Mouse (Mus musculus): ENCODE measurements at regions not wholly inside any gene's neighbourhood (a gene's known extent, or its start where the extent isn't known, plus 50 kb on each side); places are given as distances from the start of the nearest gene placed in this dataset.

GRCm38 (mm10) chr13:90395274-90396023 is 306.0 kb upstream of the Xrcc4 start:
- WGBS = 58% methylated on average over 8 of the region's 8 CpGs
- no peak for DNase-seq (ENCODE audit: low read depth, low spot score)

GRCm38 (mm10) chr13:90394815-90395241 is 305.4 kb upstream of the Xrcc4 start:
- 6% methylated on average over 5 of the region's 5 CpGs for WGBS
- no peak for DNase-seq (ENCODE audit: low read depth, low spot score)

- no peak for DNase-seq (ENCODE audit: low read depth, low spot score)
Observed at GRCm38 (mm10) chr13:90392415-90392814, 303.0 kb upstream of the Xrcc4 start.

- DNase-seq (ENCODE audit: low read depth, low spot score) = no peak
- 89% methylated on average over 3 of the region's 3 CpGs for WGBS
Observed at GRCm38 (mm10) chr13:90376619-90377018, 287.2 kb upstream of the Xrcc4 start.

GRCm38 (mm10) chr13:90376207-90376606 is 286.8 kb upstream of the Xrcc4 start:
- no peak for DNase-seq (ENCODE audit: low read depth, low spot score)
- 82% methylated on average over 6 of the region's 6 CpGs for WGBS

GRCm38 (mm10) chr13:90371415-90372150 is 282.2 kb upstream of the Xrcc4 start:
- DNase-seq (ENCODE audit: low read depth, low spot score) = no peak
- 71% methylated on average over 4 of the region's 4 CpGs for WGBS

GRCm38 (mm10) chr13:90370746-90371414 is 281.5 kb upstream of the Xrcc4 start:
- 46% methylated on average over 3 of the region's 3 CpGs for WGBS
- no peak for DNase-seq (ENCODE audit: low read depth, low spot score)

GRCm38 (mm10) chr13:90364518-90365027 is 275.2 kb upstream of the Xrcc4 start:
- DNase-seq (ENCODE audit: low read depth, low spot score) = no peak
- 77% methylated on average over 4 of the region's 4 CpGs for WGBS

GRCm38 (mm10) chr13:90359861-90360601 is 270.6 kb upstream of the Xrcc4 start:
- DNase-seq (ENCODE audit: low read depth, low spot score) = no peak
- WGBS = 58% methylated on average over 10 of the region's 10 CpGs

GRCm38 (mm10) chr13:90358149-90358548 is 268.7 kb upstream of the Xrcc4 start:
- DNase-seq (ENCODE audit: low read depth, low spot score) = no peak
- 95% methylated on average over 1 of the region's 1 CpGs for WGBS

GRCm38 (mm10) chr13:90355602-90356001 is 266.2 kb upstream of the Xrcc4 start:
- DNase-seq (ENCODE audit: low read depth, low spot score) = no peak
- 56% methylated on average over 1 of the region's 1 CpGs for WGBS

GRCm38 (mm10) chr13:90342823-90343222 is 253.4 kb upstream of the Xrcc4 start:
- WGBS = 52% methylated on average over 4 of the region's 4 CpGs
- DNase-seq (ENCODE audit: low read depth, low spot score) = no peak

GRCm38 (mm10) chr13:90341597-90342212 is 252.3 kb upstream of the Xrcc4 start:
- DNase-seq (ENCODE audit: low read depth, low spot score) = no peak
- WGBS = 79% methylated on average over 8 of the region's 8 CpGs

- 75% methylated on average over 2 of the region's 2 CpGs for WGBS
- no peak for DNase-seq (ENCODE audit: low read depth, low spot score)
Observed at GRCm38 (mm10) chr13:90340647-90341160, 251.3 kb upstream of the Xrcc4 start.

- DNase-seq (ENCODE audit: low read depth, low spot score) = no peak
- 89% methylated on average over 1 of the region's 1 CpGs for WGBS
Observed at GRCm38 (mm10) chr13:90337591-90337990, 248.2 kb upstream of the Xrcc4 start.

- DNase-seq (ENCODE audit: low read depth, low spot score) = no peak
- WGBS = 75% methylated on average over 3 of the region's 3 CpGs
Observed at GRCm38 (mm10) chr13:90335741-90336037, 246.3 kb upstream of the Xrcc4 start.

- DNase-seq (ENCODE audit: low read depth, low spot score) = no peak
- 72% methylated on average over 6 of the region's 6 CpGs for WGBS
Observed at GRCm38 (mm10) chr13:90334934-90335740, 245.7 kb upstream of the Xrcc4 start.

GRCm38 (mm10) chr13:90334286-90334685 is 244.9 kb upstream of the Xrcc4 start:
- DNase-seq (ENCODE audit: low read depth, low spot score) = no peak

GRCm38 (mm10) chr13:90325226-90325625 is 235.8 kb upstream of the Xrcc4 start:
- WGBS = 83% methylated on average over 3 of the region's 3 CpGs
- no peak for DNase-seq (ENCODE audit: low read depth, low spot score)

Data from large intestine, adult 2 months (tissue).